Mouse (Mus musculus): ENCODE measurements around the gene Gm2000. TPM values are rescaled to one million over a fixed set of nuclear protein-coding genes. Genes with fewer than 3 reads are reported as not detected.

The Gm2000 gene
- 136 and 391 TPM in 2 replicates for polyA plus RNA-seq (2012; ENCODE audit: low replicate concordance)

DNA sequence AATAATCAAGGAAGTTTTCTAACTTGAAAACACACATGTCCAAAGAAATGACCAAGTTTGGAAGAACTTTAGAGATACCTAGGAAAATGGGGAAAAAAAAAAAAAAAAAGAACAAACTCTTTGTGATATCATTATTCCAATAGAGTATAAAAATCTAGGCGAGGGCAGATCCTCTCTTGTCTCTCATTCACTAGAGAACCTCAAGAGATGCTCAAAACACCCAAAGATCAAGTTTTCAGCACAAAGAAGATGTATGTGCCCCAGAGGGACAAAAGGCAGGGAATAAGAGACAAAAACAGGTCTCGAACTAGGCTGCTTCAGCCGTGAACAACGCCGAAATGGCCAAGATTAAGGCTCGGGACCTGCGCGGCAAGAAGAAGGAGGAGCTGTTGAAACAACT, at the start of gene Gm2000:
Gene Gm2000 (plus strand): TSS at position 301 of the 400 bp plus-strand sequence.

Other genes starting within 250 kb of the Gm2000 start
- 0.06 TPM in 1 of 2 replicates, not detected in the other for gene Fam163a, start 161.0 kb upstream of the Gm2000 start, polyA plus RNA-seq (2012; ENCODE audit: low replicate concordance)
- 0.05 TPM in 1 of 2 replicates, not detected in the other for gene Tdrd5, start 62.4 kb upstream of the Gm2000 start, polyA plus RNA-seq (2012; ENCODE audit: low replicate concordance)
- gene Nphs2, start 55.3 kb upstream of the Gm2000 start, polyA plus RNA-seq (2012; ENCODE audit: low replicate concordance) = not detected in 2 replicates
- gene Axdnd1, start 55.1 kb downstream of the Gm2000 start, polyA plus RNA-seq (2012; ENCODE audit: low replicate concordance) = not detected in 2 replicates
- 7.9 TPM in 2 replicates for gene Soat1, start 108.3 kb downstream of the Gm2000 start, polyA plus RNA-seq (2012; ENCODE audit: low replicate concordance)
- 0.34 and 1.8 TPM in 2 replicates for gene Gm10031, start 158.0 kb downstream of the Gm2000 start, polyA plus RNA-seq (2012; ENCODE audit: low replicate concordance)
- gene Abl2, start 192.7 kb downstream of the Gm2000 start, polyA plus RNA-seq (2012; ENCODE audit: low replicate concordance) = 16.6 and 26.1 TPM in 2 replicates

Measured in leukemia stem cell, adult 10-12 weeks (primary cell).